Mouse (Mus musculus): Measurements from ENCODE around the gene Cav1.
A peak's percentile ranks its signal among the peaks of the same experiment; 100 is the strongest.

- TF ChIP-seq POLR2A (IDR thresholded peaks at IDR 0.05; ENCODE audit: low read depth, low read length) (peak; percentile 75), CTCF (IDR thresholded peaks at IDR 0.05; ENCODE audit: borderline replicate concordance, insufficient read depth, low read length) (no peak)
Observed at GRCm38 (mm10) chr6:17280939-17281756, 25.0 kb upstream of the Cav1 start, which contains the start of gene Cav2.

All from embryonic fibroblast, embryonic 13.5 days (primary cell).